Mouse (Mus musculus) stomach, postnatal 0 days (tissue): ENCODE data around the gene Eme1.

ENCODE experiments used
- CTCF ChIP-seq: IDR thresholded peaks from 2 replicates; pipeline ENCODE4 v1.5.1; 2016; ENCODE audit warnings: antibody characterized with exemption, low read depth, mild to moderate bottlenecking, moderate library complexity
- EP300 ChIP-seq: optimal IDR thresholded peaks from 2 replicates; pipeline ENCODE3; 2016; ENCODE audit warnings: antibody characterized with exemption

GRCm38 (mm10) chr11:94600447-94600846, 53.3 kb downstream of the Eme1 start:
- TF ChIP-seq EP300 (no peak), CTCF (no peak)
